Mouse (Mus musculus) heart, embryonic 12.5 days (tissue): Measurements from ENCODE around the gene Lamc3. TPM values are rescaled to one million over a fixed set of nuclear protein-coding genes. Genes with fewer than 3 reads are reported as not detected.
A peak's percentile ranks its signal among the peaks of the same experiment; 100 is the strongest.

Experiments
- ATAC-seq: fragments of 200-750 bp; cut with Nextera tagmentation; 2 replicates; pipeline ENCODE4 v1.8.0; 2017; ENCODE audit warnings: moderate TSS enrichment, moderate library complexity; ENCODE audit not compliant: insufficient number of reproducible peaks, low FRiP score
- H3K27ac ChIP-seq: fragments of 300-500 bp; sonication (generic); 2 replicates; pipeline ENCODE4 v1.5.1; 2016; ENCODE audit warnings: mild to moderate bottlenecking, moderate library complexity; ENCODE audit not compliant: poor library complexity, severe bottlenecking
- H3K27me3 ChIP-seq: fragments of 300-500 bp; sonication (generic); replicated peaks from 2 replicates; pipeline ENCODE4 v1.6.1; 2016; ENCODE audit warnings: mild to moderate bottlenecking, moderate library complexity
- H3K36me3 ChIP-seq: fragments of 300-500 bp; sonication (generic); 2 replicates; pipeline ENCODE4 v1.6.1; 2016; ENCODE audit warnings: mild to moderate bottlenecking, moderate library complexity
- H3K4me1 ChIP-seq: fragments of 300-500 bp; sonication (generic); replicated peaks from 2 replicates; pipeline ENCODE4 v1.6.1; 2016; ENCODE audit warnings: mild to moderate bottlenecking
- H3K4me2 ChIP-seq: fragments of 300-500 bp; sonication (generic); 2 replicates; pipeline ENCODE4 v1.6.1; 2016; ENCODE audit warnings: mild to moderate bottlenecking, moderate library complexity
- H3K4me3 ChIP-seq: fragments of 300-500 bp; sonication (generic); 2 replicates; pipeline ENCODE4 v1.5.1; 2016; ENCODE audit warnings: mild to moderate bottlenecking
- H3K9ac ChIP-seq: fragments of 300-500 bp; sonication (generic); 2 replicates; pipeline ENCODE4 v1.6.1; 2016; ENCODE audit warnings: mild to moderate bottlenecking, moderate library complexity
- H3K9me3 ChIP-seq: fragments of 300-500 bp; sonication (generic); replicated peaks from 2 replicates; pipeline ENCODE4 v1.6.1; 2016; ENCODE audit warnings: mild to moderate bottlenecking, moderate library complexity
- WGBS: fragments of 180-500 bp; shearing (Covaris S2); methylation state at CpG from one replicate; pipeline ENCODE4 v1.1.7; 2016; 5-methylcytosine and 5-hydroxymethylcytosine counted together
- polyA plus RNA-seq: library from polyadenylated mRNA; unstranded; fragments of >200 nt; fragmentation: Nextera tagmentation; extraction: Ambion mirVana; gene quantifications from 2 replicates; pipeline ENCODE4 v1.2.1, GENCODE M21; 2016

Lamc3 gene
- polyA plus RNA-seq, 1 experiment from 2014 or later = 1.3 TPM

DNA sequence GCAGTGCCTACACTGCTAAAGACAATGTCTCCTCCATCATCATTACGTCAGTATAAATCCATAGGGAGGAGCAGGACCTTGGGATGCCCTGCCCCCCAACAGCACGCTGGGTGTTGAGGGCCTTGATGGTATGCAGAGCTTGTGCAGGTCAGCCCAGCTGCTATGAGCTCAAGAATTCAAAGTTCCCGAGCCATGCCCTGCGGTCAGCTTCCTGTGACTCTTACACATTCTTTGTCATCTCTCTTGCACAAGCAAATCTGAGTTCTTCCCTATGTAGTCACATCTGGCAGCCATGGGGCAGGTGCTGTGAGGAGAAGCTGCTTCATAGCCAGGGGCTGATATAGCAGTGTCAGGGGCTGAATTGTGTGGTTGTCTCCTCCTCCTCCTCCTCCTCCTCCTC lies 48.0 kb downstream of the Lamc3 start:
- 0 out of 2 replicates have a peak, but pooled peaks cover 19% of the 10 kb centered on the region for H3K27me3 ChIP-seq
- WGBS = 17% methylated on average over 4 of the region's 4 CpGs
- ATAC-seq = no peak
- no peak overlapping the region for H3K9ac ChIP-seq
- H3K27ac ChIP-seq = no peak overlapping the region
- no peaks in the 10 kb centered on the region for H3K36me3 ChIP-seq
- no peak overlapping the region for H3K4me3 ChIP-seq
- no peaks in the 10 kb centered on the region for H3K9me3 ChIP-seq
- no peak overlapping the region for H3K4me2 ChIP-seq
- peaks cover 12% of the 10 kb centered on the region for H3K4me1 ChIP-seq

DNA sequence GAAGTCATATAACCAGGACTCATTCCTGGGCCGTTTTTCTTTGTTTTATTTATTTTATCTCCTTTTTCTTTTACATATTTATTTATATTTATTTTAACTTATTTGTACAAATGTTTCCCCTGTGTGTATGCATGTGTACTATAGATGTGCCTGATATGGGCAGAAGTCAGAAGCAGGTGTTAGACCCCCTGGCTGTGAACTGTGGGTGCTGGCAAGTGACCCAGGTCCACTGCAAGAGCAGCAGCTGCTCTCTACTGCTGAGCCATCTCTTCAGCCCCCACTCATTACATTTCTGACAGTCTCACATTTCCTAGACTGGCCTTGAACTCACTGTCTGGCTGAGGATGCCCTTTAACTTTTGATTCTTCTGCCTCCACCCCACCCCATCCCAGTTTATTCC lies 51.2 kb downstream of the Lamc3 start:
- Histone ChIP-seq H3K36me3 (no peaks in the 10 kb centered on the region), H3K4me1 (peaks cover 12% of the 10 kb centered on the region), H3K27me3 (0 out of 2 replicates have a peak, but pooled peaks cover 8% of the 10 kb centered on the region), H3K9ac (no peak overlapping the region), H3K27ac (no peak overlapping the region), H3K9me3 (no peaks in the 10 kb centered on the region), H3K4me2 (no peak overlapping the region), H3K4me3 (no peak overlapping the region)
- ATAC-seq = no peak
- WGBS = 73% methylated on average over 1 of the region's 1 CpGs

DNA sequence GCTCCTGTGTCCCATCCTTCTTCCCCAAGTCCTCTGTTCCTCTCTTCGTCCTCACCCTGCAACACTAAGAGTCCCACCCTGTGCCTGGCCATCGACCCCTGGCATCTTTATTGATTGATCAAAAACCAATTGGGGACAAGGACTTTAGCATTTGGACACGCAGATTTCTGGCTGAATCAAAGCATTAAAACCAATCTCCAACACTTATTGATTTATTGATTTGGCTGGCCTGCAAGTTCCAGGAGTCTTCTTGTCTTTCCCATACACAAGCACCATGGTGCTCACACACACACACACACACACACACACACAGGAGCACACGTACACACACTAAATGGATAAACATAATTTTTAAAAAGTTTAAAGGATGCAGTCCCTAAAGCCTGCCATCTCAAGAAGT lies 55.9 kb downstream of the Lamc3 start:
- H3K36me3 ChIP-seq = no peaks in the 10 kb centered on the region
- no peak overlapping the region for H3K9ac ChIP-seq
- no peak overlapping the region for H3K4me3 ChIP-seq
- H3K4me2 ChIP-seq = no peak overlapping the region
- WGBS = 67% methylated on average over 4 of the region's 4 CpGs
- peaks cover 9% of the 10 kb centered on the region; the same call in 1 of the 2 replicates for H3K27me3 ChIP-seq
- no peaks in the 10 kb centered on the region for H3K4me1 ChIP-seq
- ATAC-seq = no peak
- no peak overlapping the region for H3K27ac ChIP-seq
- no peaks in the 10 kb centered on the region for H3K9me3 ChIP-seq

DNA sequence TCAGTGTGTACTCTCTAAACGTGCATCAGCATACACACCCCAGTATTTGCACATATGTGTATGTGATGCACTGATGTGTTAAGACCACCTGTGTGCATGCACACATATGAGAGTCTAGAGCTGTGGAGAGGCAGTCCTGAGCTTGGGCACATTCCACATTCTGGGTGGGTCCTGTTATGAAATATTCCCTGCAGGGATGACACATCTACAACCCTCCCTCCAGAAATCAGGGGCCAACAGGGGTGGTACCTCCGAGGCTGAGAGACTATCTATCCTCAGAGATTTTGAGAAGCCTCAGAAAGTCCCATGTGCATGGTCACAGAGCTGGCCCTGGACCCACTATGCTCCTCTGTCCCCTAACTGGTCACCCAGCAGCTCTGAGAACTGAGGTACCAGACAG lies 58.5 kb downstream of the Lamc3 start:
- H3K36me3 ChIP-seq = no peaks in the 10 kb centered on the region
- peaks cover 7% of the 10 kb centered on the region for H3K4me1 ChIP-seq
- ATAC-seq = no peak
- H3K27ac ChIP-seq = no peak overlapping the region
- no peak overlapping the region for H3K9ac ChIP-seq
- peaks cover 13% of the 10 kb centered on the region; the same call in 1 of the 2 replicates for H3K27me3 ChIP-seq
- WGBS = 50% methylated on average over 2 of the region's 2 CpGs
- H3K4me2 ChIP-seq = no peak overlapping the region
- H3K9me3 ChIP-seq = no peaks in the 10 kb centered on the region
- H3K4me3 ChIP-seq = no peak overlapping the region

DNA sequence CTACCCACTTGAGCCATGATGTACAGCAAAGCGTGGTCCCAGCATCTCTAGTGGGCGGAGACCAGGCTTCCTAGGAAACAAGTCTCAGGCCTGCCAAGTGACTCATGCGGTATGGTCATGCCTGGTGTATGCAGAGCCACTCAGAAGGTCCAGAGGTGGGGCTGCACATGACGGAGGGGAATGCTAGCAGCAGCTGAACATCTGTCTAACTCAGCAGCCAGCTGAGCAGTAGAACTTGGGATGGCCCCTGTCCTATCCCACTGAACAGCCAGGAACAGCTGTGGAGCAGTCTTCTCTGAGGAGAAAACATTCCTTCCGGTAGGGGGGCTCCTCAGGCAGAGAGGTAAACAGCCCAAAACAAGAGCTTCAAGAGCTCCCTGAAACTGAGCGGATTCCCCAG lies 61.3 kb downstream of the Lamc3 start:
- ATAC-seq = no peak
- H3K9ac ChIP-seq = no peak overlapping the region
- H3K9me3 ChIP-seq = no peaks in the 10 kb centered on the region
- H3K4me2 ChIP-seq = no peak overlapping the region
- H3K36me3 ChIP-seq = no peaks in the 10 kb centered on the region
- peaks cover 9% of the 10 kb centered on the region; the same call in 1 of the 2 replicates for H3K27me3 ChIP-seq
- H3K4me3 ChIP-seq = no peak overlapping the region
- peaks cover 31% of the 10 kb centered on the region for H3K4me1 ChIP-seq
- H3K27ac ChIP-seq = no peak overlapping the region
- 66% methylated on average over 6 of the region's 6 CpGs for WGBS

DNA sequence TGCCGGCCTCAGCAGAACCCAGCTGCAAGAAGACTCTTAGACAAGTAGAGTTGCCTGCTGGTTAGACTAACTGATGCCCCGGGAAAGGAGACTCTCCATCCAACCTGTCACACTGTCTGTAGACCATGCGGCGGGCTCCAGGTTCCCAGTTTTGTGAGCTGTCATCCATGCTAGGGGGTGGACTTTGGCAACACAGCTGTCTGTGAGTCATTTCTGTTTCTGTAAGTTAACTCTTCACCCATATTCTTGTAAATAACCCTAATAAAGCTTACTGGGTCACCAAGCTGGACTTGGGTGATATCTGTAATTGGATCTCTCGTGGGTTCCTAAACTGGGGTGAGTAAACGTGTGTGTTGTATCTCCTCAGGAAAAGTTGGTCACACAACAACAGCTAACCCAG lies 61.7 kb downstream of the Lamc3 start:
- peaks cover 35% of the 10 kb centered on the region for H3K4me1 ChIP-seq
- ATAC-seq = no peak
- no peak overlapping the region for H3K4me2 ChIP-seq
- H3K4me3 ChIP-seq = no peak overlapping the region
- H3K9ac ChIP-seq = no peak overlapping the region
- H3K36me3 ChIP-seq = no peaks in the 10 kb centered on the region
- no peaks in the 10 kb centered on the region for H3K9me3 ChIP-seq
- peaks cover 9% of the 10 kb centered on the region; the same call in 1 of the 2 replicates for H3K27me3 ChIP-seq
- no peak overlapping the region for H3K27ac ChIP-seq
- WGBS = 72% methylated on average over 6 of the region's 6 CpGs

DNA sequence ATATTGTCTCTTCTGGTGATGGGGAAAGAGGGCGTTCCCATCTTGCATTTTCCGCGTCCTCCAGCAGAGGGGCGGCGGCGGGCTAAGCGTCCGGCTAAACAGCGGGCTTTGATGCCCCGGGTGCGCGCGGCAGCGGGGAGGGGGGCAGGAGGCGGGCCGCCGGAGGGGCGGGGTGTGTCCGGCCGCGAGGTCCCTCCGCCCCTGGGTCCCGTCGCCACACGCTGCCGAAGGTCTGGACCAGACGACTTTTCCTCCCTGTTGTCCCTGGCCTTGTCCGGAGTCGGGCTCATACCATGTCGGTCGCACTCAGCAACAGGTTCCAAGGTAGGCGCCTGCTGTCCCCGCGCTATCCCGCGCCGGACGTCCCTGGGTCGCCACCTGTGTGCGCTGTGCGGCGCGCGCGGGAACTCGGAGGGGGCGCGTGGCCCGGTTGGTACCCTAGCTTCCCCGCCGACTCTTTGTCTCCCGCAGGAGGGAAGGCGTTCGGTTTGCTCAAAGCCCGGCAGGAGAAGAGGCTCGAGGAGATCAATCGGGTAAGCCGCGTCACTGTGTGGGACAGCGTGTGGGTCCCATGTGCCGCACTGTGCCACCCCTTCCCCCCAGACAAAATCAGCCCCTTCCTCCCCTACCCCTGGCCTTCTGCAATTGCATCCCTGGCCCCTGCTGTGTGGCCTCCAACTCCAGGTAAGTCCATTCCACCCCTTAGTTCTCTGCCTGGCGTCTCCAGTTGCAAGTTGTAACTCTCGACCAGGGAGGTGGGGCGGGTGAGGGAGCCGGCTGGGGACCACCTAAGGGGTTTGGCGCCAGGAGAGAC lies 63.2 kb downstream of the Lamc3 start, which contains the start of gene Aif1l:
Gene Aif1l (plus strand): TSS at position 82 of the 814 bp plus-strand sequence.
- Histone ChIP-seq H3K36me3 (no peaks in the 10 kb centered on the region), H3K4me2 (peak within 1 kb of the TSS; percentile 98), H3K9me3 (no peaks in the 10 kb centered on the region), H3K9ac (peak within 1 kb of the TSS; percentile 89), H3K4me1 (peaks cover 48% of the 10 kb centered on the region), H3K27ac (no peak within 1 kb of the TSS), H3K4me3 (peak within 1 kb of the TSS; percentile 82), H3K27me3 (peaks cover 8% of the 10 kb centered on the region; the same call in 1 of the 2 replicates)
- peak; percentile 49; the same call in 1 of the 2 replicates for ATAC-seq
- under 1% methylated on average over 61 of the region's 66 CpGs for WGBS

DNA sequence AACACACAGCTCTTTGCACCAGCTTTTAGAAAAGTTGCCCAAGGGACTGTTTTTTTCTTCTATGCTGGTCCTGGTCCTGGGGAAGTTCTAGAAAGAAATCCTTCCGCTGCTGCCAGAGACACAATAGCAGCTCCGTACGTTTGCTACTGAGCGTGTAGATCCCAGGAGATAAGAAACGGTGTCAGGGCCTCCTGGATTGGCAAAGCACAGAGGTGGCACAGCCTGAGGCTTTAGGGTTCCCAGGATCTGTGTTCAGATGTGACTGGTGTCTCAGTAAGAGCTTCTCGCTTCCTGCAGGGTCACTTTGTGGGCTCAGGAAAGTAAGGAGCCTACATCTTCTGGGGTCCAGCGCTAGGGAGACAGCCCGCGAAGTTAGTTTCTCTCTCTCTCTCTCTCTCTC lies 63.9 kb downstream of the Lamc3 start:
- Histone ChIP-seq H3K27me3 (peaks cover 4% of the 10 kb centered on the region; the same call in 1 of the 2 replicates), H3K27ac (no peak overlapping the region), H3K9me3 (no peaks in the 10 kb centered on the region), H3K4me3 (peak overlapping the region; percentile 82), H3K36me3 (no peaks in the 10 kb centered on the region), H3K4me1 (peaks cover 48% of the 10 kb centered on the region), H3K4me2 (peak overlapping the region; percentile 98), H3K9ac (peak overlapping the region; percentile 89)
- WGBS = 25% methylated on average over 9 of the region's 9 CpGs
- ATAC-seq = no peak

DNA sequence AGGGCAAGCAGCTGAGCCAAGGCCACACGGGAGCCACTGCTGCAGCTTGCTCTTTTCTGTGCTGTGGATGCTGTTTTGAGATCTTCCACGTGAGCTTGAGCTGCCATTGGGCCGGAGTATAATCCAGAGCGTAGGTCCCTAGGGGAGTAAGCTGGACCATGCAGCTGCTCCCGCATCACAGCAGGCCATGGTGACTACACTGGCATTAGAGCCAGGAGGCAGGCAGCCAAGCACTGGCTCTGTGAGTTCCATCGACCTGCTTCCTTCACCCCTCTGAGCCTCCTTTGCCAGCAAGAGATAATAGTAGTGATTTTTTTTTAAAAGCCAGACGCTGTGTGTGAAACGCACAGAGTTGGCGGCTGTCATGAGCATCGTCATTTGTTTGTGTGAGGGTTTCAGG lies 65.1 kb downstream of the Lamc3 start:
- Histone ChIP-seq H3K27me3 (peaks cover 4% of the 10 kb centered on the region; the same call in 1 of the 2 replicates), H3K4me3 (no peak overlapping the region), H3K4me1 (peaks cover 50% of the 10 kb centered on the region), H3K4me2 (peak overlapping the region; percentile 98; the same call in 1 of the 2 replicates), H3K36me3 (peaks cover 3% of the 10 kb centered on the region; the same call in 1 of the 2 replicates), H3K9ac (0 out of 2 replicates have a peak overlapping the region, but pooled peaks have one; percentile 18), H3K9me3 (no peaks in the 10 kb centered on the region), H3K27ac (no peak overlapping the region)
- ATAC-seq = no peak
- 75% methylated on average over 10 of the region's 10 CpGs for WGBS

DNA sequence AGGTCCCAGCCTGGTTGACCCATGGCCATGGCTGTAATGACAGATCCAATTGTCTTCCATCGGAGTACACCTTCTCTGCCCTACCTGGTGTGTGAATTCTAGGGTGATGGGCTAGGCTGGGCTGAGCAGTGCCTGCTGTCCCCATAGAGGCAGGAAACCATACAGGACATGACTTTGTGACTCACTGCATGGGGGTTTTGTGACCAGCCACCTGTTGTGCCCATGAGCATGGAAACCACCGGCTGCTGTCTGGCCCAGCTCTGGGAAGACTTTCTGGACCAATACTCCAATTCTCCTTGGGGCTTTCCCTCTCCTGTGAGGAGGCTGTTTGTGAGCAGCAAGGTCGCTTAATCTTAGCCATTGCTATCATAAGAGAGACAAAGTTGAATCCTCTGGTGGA lies 65.6 kb downstream of the Lamc3 start:
- Histone ChIP-seq H3K4me3 (no peak overlapping the region), H3K27me3 (peaks cover 4% of the 10 kb centered on the region; the same call in 1 of the 2 replicates), H3K4me1 (peaks cover 51% of the 10 kb centered on the region), H3K36me3 (peaks cover 5% of the 10 kb centered on the region; the same call in 1 of the 2 replicates), H3K27ac (0 out of 2 replicates have a peak overlapping the region, but pooled peaks have one; percentile 88), H3K4me2 (peak overlapping the region; percentile 26), H3K9me3 (no peaks in the 10 kb centered on the region), H3K9ac (0 out of 2 replicates have a peak overlapping the region, but pooled peaks have one; percentile 18)
- 69% methylated on average over 3 of the region's 3 CpGs for WGBS
- ATAC-seq = no peak

DNA sequence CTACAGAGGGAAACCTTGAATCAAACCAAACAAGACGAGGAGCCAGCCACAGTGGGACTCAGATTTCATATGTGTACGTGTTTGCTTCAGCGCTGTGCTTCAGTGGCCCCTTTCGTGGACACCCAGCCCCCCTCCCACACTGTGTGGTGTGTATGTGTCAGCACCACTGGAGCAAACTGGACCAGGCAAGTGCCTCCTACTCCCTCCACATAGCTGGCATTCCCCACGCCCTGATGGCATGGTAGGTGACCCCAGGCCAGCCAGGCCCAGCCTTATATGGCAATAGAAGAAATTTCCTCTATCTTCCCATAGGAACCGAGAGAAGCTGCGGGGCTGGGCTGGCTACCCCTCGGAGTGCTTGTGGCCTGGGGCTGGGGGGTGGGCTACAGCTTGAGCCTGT lies 66.6 kb downstream of the Lamc3 start:
- H3K9me3 ChIP-seq = no peaks in the 10 kb centered on the region
- 30% methylated on average over 8 of the region's 8 CpGs for WGBS
- H3K4me1 ChIP-seq = peaks cover 56% of the 10 kb centered on the region
- peak overlapping the region; percentile 88 for H3K27ac ChIP-seq
- no peak overlapping the region for H3K4me3 ChIP-seq
- H3K27me3 ChIP-seq = peaks cover 4% of the 10 kb centered on the region; the same call in 1 of the 2 replicates
- H3K9ac ChIP-seq = 0 out of 2 replicates have a peak overlapping the region, but pooled peaks have one; percentile 44
- no peak for ATAC-seq
- H3K36me3 ChIP-seq = peaks cover 8% of the 10 kb centered on the region; the same call in 1 of the 2 replicates
- peak overlapping the region; percentile 18 for H3K4me2 ChIP-seq
